Mouse (Mus musculus): ENCODE measurements around the gene Gata5.

DNA sequence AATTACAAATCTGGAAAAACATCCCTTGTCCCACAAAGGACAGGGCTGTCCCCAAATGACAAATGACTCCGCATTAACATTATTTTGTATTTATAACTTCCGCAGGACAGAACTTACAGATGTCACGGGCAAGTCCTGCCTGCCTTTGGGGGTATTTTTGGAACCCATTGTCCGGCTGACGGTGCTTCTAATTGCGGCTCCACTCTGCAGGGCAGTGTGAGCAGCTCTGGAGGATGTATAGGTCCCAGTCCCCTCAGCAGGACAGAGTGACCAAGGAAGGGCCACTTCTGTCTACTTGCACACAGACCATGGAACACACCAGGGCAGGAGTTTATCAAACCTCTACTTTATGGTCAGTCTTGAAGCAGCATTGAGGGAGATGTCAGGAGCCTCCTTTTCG is 16.9 kb downstream of the Gata5 start:
- TF ChIP-seq CTCF (IDR thresholded peaks at IDR 0.05; ENCODE audit: control insufficient read depth, insufficient read depth, insufficient read length) (no peak), USF1 (IDR thresholded peaks at IDR 0.05; ENCODE audit: low read depth) (no peak)
